Mouse (Mus musculus) neural tube, embryonic 15.5 days (tissue): ENCODE data around the gene Myadml2. TPM values are rescaled to one million over a fixed set of nuclear protein-coding genes. Genes with fewer than 3 reads are reported as not detected.
"Not testable (repeated sequence)": the region's sequence is repeated elsewhere in the genome, so short reads cannot be mapped to it uniquely, and the experiment has no call there.

ENCODE experiments used
- ATAC-seq: fragments of 200-750 bp; cut with Nextera tagmentation; 2 replicates; pipeline ENCODE4 v1.8.0; 2017; ENCODE audit warnings: mild to moderate bottlenecking, moderate TSS enrichment, moderate library complexity; ENCODE audit not compliant: low FRiP score
- H3K27ac ChIP-seq: fragments of 300-500 bp; sonication (generic); replicated peaks from 2 replicates; pipeline ENCODE4 v1.5.1; 2015; ENCODE audit warnings: mild to moderate bottlenecking, inconsistent platforms
- H3K27me3 ChIP-seq: fragments of 300-500 bp; sonication (generic); replicated peaks from 2 replicates; pipeline ENCODE4 v1.6.1; 2015; ENCODE audit warnings: inconsistent platforms
- H3K36me3 ChIP-seq: fragments of 300-500 bp; sonication (generic); 2 replicates; pipeline ENCODE4 v1.6.1; 2015; ENCODE audit warnings: inconsistent platforms
- H3K4me1 ChIP-seq: fragments of 300-500 bp; sonication (generic); 2 replicates; pipeline ENCODE4 v1.6.1; 2015; ENCODE audit warnings: inconsistent platforms
- H3K4me2 ChIP-seq: fragments of 300-500 bp; sonication (generic); 2 replicates; pipeline ENCODE4 v1.6.1; 2015; ENCODE audit warnings: inconsistent platforms, mild to moderate bottlenecking, moderate library complexity
- H3K4me3 ChIP-seq: fragments of 300-500 bp; sonication (generic); replicated peaks from 2 replicates; pipeline ENCODE4 v1.5.1; 2015; ENCODE audit warnings: mild to moderate bottlenecking, inconsistent platforms
- H3K9ac ChIP-seq: fragments of 300-500 bp; sonication (generic); replicated peaks from 2 replicates; pipeline ENCODE4 v1.6.1; 2015; ENCODE audit warnings: mild to moderate bottlenecking, inconsistent platforms
- H3K9me3 ChIP-seq: fragments of 300-500 bp; sonication (generic); replicated peaks from 2 replicates; pipeline ENCODE4 v1.6.1; 2016; ENCODE audit warnings: inconsistent platforms
- WGBS: fragments of 180-500 bp; shearing (Covaris S2); methylation state at CpG from one replicate; pipeline ENCODE4 v1.1.7; 2015; ENCODE audit warnings: mixed read lengths; 5-methylcytosine and 5-hydroxymethylcytosine counted together
- polyA plus RNA-seq: library from polyadenylated mRNA; unstranded; fragments of >200 nt; fragmentation: Nextera tagmentation; extraction: Ambion mirVana; gene quantifications from 2 replicates; pipeline ENCODE4 v1.2.1, GENCODE M21; 2015

Myadml2 gene
- polyA plus RNA-seq, 1 experiment from 2014 or later = 2.6 TPM

- H3K27ac ChIP-seq = no peak overlapping the region
- peaks cover 70% of the 10 kb centered on the region for H3K36me3 ChIP-seq
- H3K4me3 ChIP-seq = no peak overlapping the region
- no peaks in the 10 kb centered on the region for H3K9me3 ChIP-seq
- H3K4me2 ChIP-seq = no peak overlapping the region
- H3K9ac ChIP-seq = no peak overlapping the region
- H3K4me1 ChIP-seq = no peaks in the 10 kb centered on the region
- 93% methylated on average over 5 of the region's 5 CpGs for WGBS
- H3K27me3 ChIP-seq = no peaks in the 10 kb centered on the region
- no peak for ATAC-seq
These were observed 34.7 kb upstream of the Myadml2 start for GRCm38 (mm10) chr11:120682683-120683082.

DNA sequence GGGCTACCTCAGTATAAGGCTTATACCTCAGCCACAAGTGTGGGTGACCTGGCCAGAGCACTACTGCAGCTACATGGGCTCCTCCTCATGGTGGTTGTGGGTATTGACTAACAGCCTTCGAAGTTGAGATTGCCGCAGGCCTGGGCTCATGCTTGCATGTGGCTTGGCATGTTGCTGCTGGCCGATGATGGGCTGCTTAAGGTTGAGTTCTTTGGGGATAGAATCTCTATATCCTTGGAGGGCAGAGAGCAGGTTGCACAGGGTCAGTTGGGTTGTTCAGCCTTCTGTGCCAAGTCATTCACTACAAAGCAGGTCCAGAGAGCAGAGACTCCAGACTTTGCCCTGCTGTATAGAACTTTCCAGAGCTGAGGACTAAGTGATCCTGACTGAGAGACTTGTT is 32.0 kb upstream of the Myadml2 start:
- no peak for ATAC-seq
- WGBS = 82% methylated on average over 3 of the region's 3 CpGs

GRCm38 (mm10) chr11:120676951-120677350 is 29.0 kb upstream of the Myadml2 start:
- peaks cover 49% of the 10 kb centered on the region for H3K36me3 ChIP-seq
- no peaks in the 10 kb centered on the region for H3K27me3 ChIP-seq
- H3K9me3 ChIP-seq = no peaks in the 10 kb centered on the region
- H3K9ac ChIP-seq = no peak overlapping the region
- H3K4me3 ChIP-seq = no peak overlapping the region
- H3K27ac ChIP-seq = no peak overlapping the region
- no peak overlapping the region for H3K4me2 ChIP-seq
- no peak for ATAC-seq
- peaks cover 25% of the 10 kb centered on the region for H3K4me1 ChIP-seq
- WGBS = 90% methylated on average over 4 of the region's 4 CpGs

More for the DNA sequence above, 32.0 kb upstream of the Myadml2 start:
- Histone ChIP-seq H3K27me3 (no peaks in the 10 kb centered on the region), H3K4me2 (no peak overlapping the region), H3K36me3 (peaks cover 67% of the 10 kb centered on the region), H3K4me1 (peaks cover 10% of the 10 kb centered on the region; the same call in 1 of the 2 replicates), H3K4me3 (no peak overlapping the region), H3K9ac (no peak overlapping the region), H3K9me3 (no peaks in the 10 kb centered on the region), H3K27ac (no peak overlapping the region)

DNA sequence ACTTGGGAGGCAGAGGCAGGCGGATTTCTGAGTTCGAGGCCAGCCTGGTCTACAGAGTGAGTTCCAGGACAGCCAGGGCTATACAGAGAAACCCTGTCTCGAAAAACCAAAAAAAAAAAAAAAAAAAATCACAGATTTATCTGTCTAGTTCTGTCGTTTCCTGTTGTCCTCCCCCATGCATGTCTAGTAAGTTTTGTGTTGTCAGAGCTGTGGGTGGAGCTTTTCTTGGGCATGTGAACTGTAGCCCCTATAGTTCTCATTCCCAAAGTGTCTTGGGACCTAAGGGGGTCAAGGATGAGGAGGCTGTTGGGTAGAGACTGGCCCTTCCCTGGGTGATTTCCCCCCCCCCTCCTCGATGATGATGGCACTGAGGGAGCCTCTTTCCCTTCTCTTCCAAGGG is 27.9 kb upstream of the Myadml2 start:
- not testable (repeated sequence) for H3K4me3 ChIP-seq, ATAC-seq, H3K27ac ChIP-seq, H3K9ac ChIP-seq, H3K27me3 ChIP-seq, H3K9me3 ChIP-seq, H3K4me2 ChIP-seq
- 88% methylated on average over 4 of the region's 5 CpGs for WGBS
- peaks cover 25% of the 10 kb centered on the region for H3K4me1 ChIP-seq
- H3K36me3 ChIP-seq = peaks cover 42% of the 10 kb centered on the region

GRCm38 (mm10) chr11:120673594-120674122 is 25.7 kb upstream of the Myadml2 start:
- peaks cover 20% of the 10 kb centered on the region for H3K36me3 ChIP-seq
- ATAC-seq = peak; percentile 31
- no peaks in the 10 kb centered on the region for H3K27me3 ChIP-seq
- H3K9ac ChIP-seq = peak overlapping the region; percentile 88
- no peaks in the 10 kb centered on the region for H3K9me3 ChIP-seq
- H3K4me3 ChIP-seq = peak overlapping the region; percentile 83
- peak overlapping the region; percentile 79 for H3K4me2 ChIP-seq
- 37% methylated on average over 12 of the region's 12 CpGs for WGBS
- H3K27ac ChIP-seq = peak overlapping the region; percentile 96
- H3K4me1 ChIP-seq = peaks cover 25% of the 10 kb centered on the region

DNA sequence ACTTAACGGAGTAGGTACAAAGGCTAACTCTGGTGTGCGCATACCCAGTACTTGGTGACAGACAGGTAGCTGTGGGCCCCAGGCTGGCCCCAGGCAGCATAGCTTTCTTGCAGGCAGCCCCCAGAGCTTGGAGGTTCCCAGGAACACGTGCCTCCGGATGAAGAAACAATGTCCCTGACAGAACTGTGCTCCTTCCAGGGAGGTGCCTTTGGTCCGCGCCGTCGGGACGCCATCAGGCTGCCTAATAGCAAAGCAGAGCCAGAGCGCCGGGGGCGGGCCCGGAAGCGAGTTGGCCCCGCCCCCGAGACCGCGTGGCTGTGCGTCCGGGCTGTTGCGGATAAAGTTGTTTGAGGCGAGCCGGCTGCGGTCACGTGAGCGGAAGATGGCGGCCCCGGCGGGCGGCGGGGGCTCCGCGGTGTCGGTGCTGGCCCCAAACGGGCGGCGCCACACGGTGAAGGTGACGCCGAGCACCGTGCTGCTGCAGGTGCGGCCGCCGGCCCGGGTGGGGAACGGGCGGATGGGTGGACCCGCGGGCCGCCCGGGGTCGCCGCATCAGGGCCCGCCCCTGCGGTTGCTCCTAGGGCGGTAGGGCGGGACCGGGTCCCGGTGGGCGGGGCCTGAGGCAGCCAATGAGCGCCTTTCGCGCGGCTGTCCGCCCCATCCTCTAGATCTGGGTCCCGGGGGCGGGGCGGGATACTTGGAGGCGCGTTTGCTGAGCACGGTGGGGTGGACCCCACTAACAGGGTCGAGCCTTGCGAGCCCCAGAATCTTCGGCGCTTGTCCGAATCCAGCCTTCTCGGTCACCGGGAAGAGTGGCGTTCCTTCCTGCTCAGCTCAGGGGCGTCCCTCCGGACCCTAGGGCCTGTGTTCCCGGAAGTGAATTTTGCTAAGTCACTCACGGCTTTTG is 25.0 kb upstream of the Myadml2 start, which contains the start of gene Aspscr1:
Aspscr1 (plus strand) TSS at position 287 of the 907 bp plus-strand sequence.
- peak; percentile 98 for ATAC-seq
- Histone ChIP-seq H3K4me3 (peak within 1 kb of the TSS; percentile 83), H3K9me3 (no peaks in the 10 kb centered on the region), H3K36me3 (peaks cover 13% of the 10 kb centered on the region), H3K4me1 (peaks cover 25% of the 10 kb centered on the region), H3K27me3 (no peaks in the 10 kb centered on the region), H3K27ac (peak within 1 kb of the TSS; percentile 96), H3K9ac (peak within 1 kb of the TSS; percentile 88), H3K4me2 (peak within 1 kb of the TSS; percentile 79)
- WGBS = 1% methylated on average over 83 of the region's 83 CpGs

DNA sequence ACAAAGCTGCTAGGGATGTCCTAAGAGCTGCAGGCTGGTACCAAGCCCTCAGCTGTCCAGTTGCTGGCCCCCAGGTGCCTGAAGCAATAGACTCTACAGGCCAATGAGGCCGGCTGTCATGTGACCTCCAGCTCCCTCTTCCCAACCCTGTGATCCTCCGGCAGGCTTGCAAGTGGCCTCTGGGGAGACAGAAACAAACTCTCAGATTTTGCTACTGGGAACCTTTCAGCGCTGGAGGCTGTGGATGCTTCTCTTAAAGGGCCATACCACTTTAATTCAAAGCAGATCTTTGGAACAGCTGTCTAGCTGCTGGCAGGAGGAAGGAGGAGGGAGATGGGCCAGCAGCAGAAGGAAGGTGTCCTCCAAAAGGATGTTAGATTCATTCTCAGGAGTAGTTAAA is 18.7 kb upstream of the Myadml2 start:
- Histone ChIP-seq H3K4me1 (peaks cover 5% of the 10 kb centered on the region; the same call in 1 of the 2 replicates), H3K36me3 (no peaks in the 10 kb centered on the region), H3K4me3 (no peak overlapping the region), H3K4me2 (no peak overlapping the region), H3K9me3 (no peaks in the 10 kb centered on the region), H3K27me3 (peaks cover 23% of the 10 kb centered on the region), H3K9ac (no peak overlapping the region; the same call in 1 of the 2 replicates), H3K27ac (no peak overlapping the region)
- no peak for ATAC-seq
- 3% methylated on average over 3 of the region's 3 CpGs for WGBS

- Histone ChIP-seq H3K4me2 (no peak overlapping the region), H3K27ac (no peak overlapping the region), H3K9me3 (no peaks in the 10 kb centered on the region), H3K9ac (no peak overlapping the region), H3K36me3 (no peaks in the 10 kb centered on the region), H3K4me3 (no peak overlapping the region), H3K4me1 (peaks cover 15% of the 10 kb centered on the region), H3K27me3 (peaks cover 35% of the 10 kb centered on the region)
- WGBS = 69% methylated on average over 3 of the region's 3 CpGs
- ATAC-seq = no peak
These were observed 17.4 kb upstream of the Myadml2 start for GRCm38 (mm10) chr11:120665406-120665805.

GRCm38 (mm10) chr11:120663714-120664113 is 15.8 kb upstream of the Myadml2 start:
- H3K9me3 ChIP-seq = no peaks in the 10 kb centered on the region
- peaks cover 52% of the 10 kb centered on the region for H3K27me3 ChIP-seq
- no peak overlapping the region for H3K9ac ChIP-seq
- no peak overlapping the region for H3K4me3 ChIP-seq
- no peaks in the 10 kb centered on the region for H3K36me3 ChIP-seq
- no peak overlapping the region for H3K4me2 ChIP-seq
- H3K27ac ChIP-seq = no peak overlapping the region
- whole genome bisulfite sequencing = 65% methylated on average over 5 of the region's 5 CpGs
- no peak for ATAC-seq
- H3K4me1 ChIP-seq = peaks cover 28% of the 10 kb centered on the region

- no peaks in the 10 kb centered on the region for H3K36me3 ChIP-seq
- no peak overlapping the region for H3K27ac ChIP-seq
- no peak overlapping the region for H3K9ac ChIP-seq
- peaks cover 28% of the 10 kb centered on the region for H3K4me1 ChIP-seq
- peaks cover 61% of the 10 kb centered on the region for H3K27me3 ChIP-seq
- H3K4me3 ChIP-seq = no peak overlapping the region
- no peaks in the 10 kb centered on the region for H3K9me3 ChIP-seq
- H3K4me2 ChIP-seq = no peak overlapping the region
- ATAC-seq = no peak
- WGBS = 70% methylated on average over 6 of the region's 6 CpGs
These were observed 14.8 kb upstream of the Myadml2 start for GRCm38 (mm10) chr11:120662759-120663158.

GRCm38 (mm10) chr11:120661076-120661460 is 13.1 kb upstream of the Myadml2 start, which contains the start of gene Notum:
Notum (minus strand) TSS chr11:120661175.
- Histone ChIP-seq H3K9me3 (no peaks in the 10 kb centered on the region), H3K4me3 (peak within 1 kb of the TSS; percentile 38), H3K4me2 (peak within 1 kb of the TSS; percentile 64), H3K27me3 (peaks cover 77% of the 10 kb centered on the region), H3K9ac (0 out of 2 replicates have a peak within 1 kb of the TSS, but pooled peaks have one; percentile 15), H3K4me1 (peaks cover 23% of the 10 kb centered on the region), H3K27ac (no peak within 1 kb of the TSS), H3K36me3 (no peaks in the 10 kb centered on the region)
- ATAC-seq = no peak
- 1% methylated on average over 35 of the region's 35 CpGs for WGBS
